Mouse (Mus musculus): ENCODE results near the gene D430041D05Rik. TPM values are rescaled to one million over a fixed set of nuclear protein-coding genes. Genes with fewer than 3 reads are reported as not detected.

The D430041D05Rik gene
- polyA plus RNA-seq, 1 experiment: 46.7 TPM

DNA sequence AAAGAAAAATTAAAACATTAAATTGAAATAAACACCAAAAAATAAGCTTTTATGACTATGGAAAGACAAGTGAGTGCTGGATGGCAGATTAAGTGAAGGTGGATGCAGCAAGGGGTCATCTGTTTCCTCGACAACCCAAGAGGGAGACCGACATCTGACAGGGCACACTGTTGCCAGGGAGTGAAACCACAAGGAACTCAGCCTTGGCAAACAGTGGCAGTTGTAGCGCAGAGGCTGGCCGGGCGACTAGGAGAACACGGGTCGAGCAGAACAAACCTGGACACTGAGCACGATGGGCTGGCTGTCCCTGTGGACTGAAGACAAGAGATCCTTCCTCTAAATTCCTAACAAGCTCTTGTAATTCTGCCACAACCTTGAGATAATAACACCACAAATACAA is 94.3 kb downstream of the D430041D05Rik start:
- no peak for TF ChIP-seq POLR2A (IDR thresholded peaks at IDR 0.05; ENCODE audit: extremely low read depth, insufficient read depth, low read length)
- no peak for TF ChIP-seq CTCF (IDR thresholded peaks at IDR 0.05; ENCODE audit: extremely low read depth, insufficient read depth, low read length)
- Histone ChIP-seq H3K4me3 (ENCODE audit: insufficient read depth, low read length) (no peak overlapping the region), H3K4me1 (ENCODE audit: control insufficient read depth, insufficient read depth, low read length) (peaks cover 20% of the 10 kb centered on the region), H3K27ac (ENCODE audit: insufficient read depth, low read length) (no peak overlapping the region)

- Histone ChIP-seq H3K4me3 (ENCODE audit: insufficient read depth, low read length) (no peak overlapping the region), H3K4me1 (ENCODE audit: control insufficient read depth, insufficient read depth, low read length) (peaks cover 8% of the 10 kb centered on the region), H3K27ac (ENCODE audit: insufficient read depth, low read length) (no peak overlapping the region)
- TF ChIP-seq POLR2A (IDR thresholded peaks at IDR 0.05; ENCODE audit: extremely low read depth, insufficient read depth, low read length): no peak
Measured at GRCm38 (mm10) chr2:104313246-104313645, 97.6 kb downstream of the D430041D05Rik start.

DNA sequence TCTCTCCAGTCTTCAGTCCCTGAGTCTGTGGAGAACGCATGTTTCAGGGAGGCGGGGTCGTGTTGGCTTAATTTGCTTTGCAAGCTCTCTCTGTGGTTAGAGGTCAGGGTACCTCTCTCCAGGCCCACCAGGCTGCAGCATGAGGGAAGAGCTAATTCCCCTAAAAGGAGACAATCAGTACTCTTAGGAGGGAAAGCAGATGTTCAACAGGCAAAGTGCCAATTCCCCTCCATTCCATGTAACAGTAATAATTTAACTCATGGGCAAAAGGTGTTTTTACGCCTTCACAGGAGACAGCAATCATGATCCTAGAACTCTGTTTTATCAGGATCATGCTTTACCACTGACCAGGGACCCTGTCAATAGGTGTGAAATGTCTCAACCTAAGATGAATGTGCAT is 103.7 kb downstream of the D430041D05Rik start:
- Histone ChIP-seq H3K4me3 (ENCODE audit: insufficient read depth, low read length) (no peak overlapping the region), H3K27ac (ENCODE audit: insufficient read depth, low read length) (no peak overlapping the region), H3K4me1 (ENCODE audit: control insufficient read depth, insufficient read depth, low read length) (peaks cover 4% of the 10 kb centered on the region)
- no peak for TF ChIP-seq CTCF (IDR thresholded peaks at IDR 0.05; ENCODE audit: extremely low read depth, insufficient read depth, low read length)
- no peak for TF ChIP-seq POLR2A (IDR thresholded peaks at IDR 0.05; ENCODE audit: extremely low read depth, insufficient read depth, low read length)

- no peak overlapping the region for H3K4me3 ChIP-seq (ENCODE audit: insufficient read depth, low read length)
- TF ChIP-seq CTCF (IDR thresholded peaks at IDR 0.05; ENCODE audit: extremely low read depth, insufficient read depth, low read length) (no peak), POLR2A (IDR thresholded peaks at IDR 0.05; ENCODE audit: extremely low read depth, insufficient read depth, low read length) (no peak)
- H3K27ac ChIP-seq (ENCODE audit: insufficient read depth, low read length): no peak overlapping the region
- peaks cover 6% of the 10 kb centered on the region for H3K4me1 ChIP-seq (ENCODE audit: control insufficient read depth, insufficient read depth, low read length)
Measured at GRCm38 (mm10) chr2:104305722-104306121, 105.1 kb downstream of the D430041D05Rik start.

- no peak for TF ChIP-seq POLR2A (IDR thresholded peaks at IDR 0.05; ENCODE audit: extremely low read depth, insufficient read depth, low read length)
- TF ChIP-seq CTCF (IDR thresholded peaks at IDR 0.05; ENCODE audit: extremely low read depth, insufficient read depth, low read length): no peak
- peaks cover 10% of the 10 kb centered on the region for H3K4me1 ChIP-seq (ENCODE audit: control insufficient read depth, insufficient read depth, low read length)
- no peak overlapping the region for H3K27ac ChIP-seq (ENCODE audit: insufficient read depth, low read length)
- H3K4me3 ChIP-seq (ENCODE audit: insufficient read depth, low read length): no peak overlapping the region
Measured at GRCm38 (mm10) chr2:104299912-104300311, 110.9 kb downstream of the D430041D05Rik start.

- Histone ChIP-seq H3K4me3 (ENCODE audit: insufficient read depth, low read length) (no peak overlapping the region), H3K27ac (ENCODE audit: insufficient read depth, low read length) (no peak overlapping the region), H3K4me1 (ENCODE audit: control insufficient read depth, insufficient read depth, low read length) (peaks cover 10% of the 10 kb centered on the region)
- TF ChIP-seq POLR2A (IDR thresholded peaks at IDR 0.05; ENCODE audit: extremely low read depth, insufficient read depth, low read length): no peak
- TF ChIP-seq CTCF (IDR thresholded peaks at IDR 0.05; ENCODE audit: extremely low read depth, insufficient read depth, low read length): no peak
Measured at GRCm38 (mm10) chr2:104299160-104299559, 111.7 kb downstream of the D430041D05Rik start.

- H3K27ac ChIP-seq (ENCODE audit: insufficient read depth, low read length): no peak overlapping the region
- TF ChIP-seq CTCF (IDR thresholded peaks at IDR 0.05; ENCODE audit: extremely low read depth, insufficient read depth, low read length): no peak
- TF ChIP-seq POLR2A (IDR thresholded peaks at IDR 0.05; ENCODE audit: extremely low read depth, insufficient read depth, low read length): no peak
- H3K4me3 ChIP-seq (ENCODE audit: insufficient read depth, low read length): no peak overlapping the region
- peaks cover 13% of the 10 kb centered on the region for H3K4me1 ChIP-seq (ENCODE audit: control insufficient read depth, insufficient read depth, low read length)
Measured at GRCm38 (mm10) chr2:104286821-104287220, 124.0 kb downstream of the D430041D05Rik start.

DNA sequence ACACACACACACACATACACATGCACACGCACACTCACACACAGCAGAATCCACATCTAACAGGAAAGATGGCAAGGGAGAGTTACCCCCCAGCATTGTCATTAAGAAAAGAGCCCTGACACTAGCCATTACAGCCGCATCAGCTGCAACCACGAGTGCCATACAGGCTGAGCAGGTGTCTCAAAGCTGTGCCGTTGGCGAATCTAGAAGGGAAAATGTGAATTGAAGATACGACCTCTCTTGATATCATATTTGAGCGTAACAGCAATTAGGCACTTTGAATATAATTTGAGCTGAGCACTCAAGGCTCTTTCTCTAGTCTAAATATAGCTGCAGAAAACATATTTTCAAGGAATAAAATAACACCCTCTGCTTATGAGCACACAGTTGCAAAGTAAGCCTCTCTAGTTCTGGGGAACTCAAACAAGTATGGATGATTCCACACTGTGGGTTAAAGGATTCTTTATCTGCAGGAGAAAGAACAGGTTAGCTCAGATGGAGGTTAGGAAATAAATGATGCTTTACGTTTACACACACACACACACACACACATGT is 127.3 kb downstream of the D430041D05Rik start:
- TF ChIP-seq CTCF (IDR thresholded peaks at IDR 0.05; ENCODE audit: extremely low read depth, insufficient read depth, low read length) (no peak), POLR2A (IDR thresholded peaks at IDR 0.05; ENCODE audit: extremely low read depth, insufficient read depth, low read length) (no peak)
- no peak overlapping the region for H3K27ac ChIP-seq (ENCODE audit: insufficient read depth, low read length)
- peaks cover 6% of the 10 kb centered on the region for H3K4me1 ChIP-seq (ENCODE audit: control insufficient read depth, insufficient read depth, low read length)
- H3K4me3 ChIP-seq (ENCODE audit: insufficient read depth, low read length): no peak overlapping the region

- Histone ChIP-seq H3K4me1 (ENCODE audit: control insufficient read depth, insufficient read depth, low read length) (peaks cover 6% of the 10 kb centered on the region), H3K27ac (ENCODE audit: insufficient read depth, low read length) (no peak overlapping the region)
Measured at GRCm38 (mm10) chr2:104282835-104283234, 128.0 kb downstream of the D430041D05Rik start.

DNA sequence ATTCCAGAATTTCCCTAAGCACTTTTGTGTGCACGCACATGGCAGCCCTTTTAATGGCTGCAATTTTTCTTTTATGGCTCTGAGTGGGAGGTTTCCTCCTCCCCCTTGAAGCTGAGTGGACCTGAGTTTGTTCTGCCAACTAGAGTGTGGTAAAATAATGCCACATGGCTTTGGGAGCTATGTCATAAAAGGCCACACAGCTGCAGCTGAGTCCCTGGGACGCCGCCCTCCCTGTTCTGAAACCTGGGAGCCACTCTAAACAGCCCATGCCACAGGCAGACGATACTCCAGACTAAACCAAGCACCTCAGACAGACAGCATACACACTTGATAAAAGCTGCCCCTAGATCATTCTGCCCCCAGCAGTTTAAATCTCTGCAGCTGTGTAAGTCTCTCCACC is 143.8 kb downstream of the D430041D05Rik start:
- H3K4me3 ChIP-seq (ENCODE audit: insufficient read depth, low read length): no peak overlapping the region
- peaks cover 4% of the 10 kb centered on the region; the same call in 1 of the 2 replicates for H3K4me1 ChIP-seq (ENCODE audit: control insufficient read depth, insufficient read depth, low read length)
- no peak overlapping the region for H3K27ac ChIP-seq (ENCODE audit: insufficient read depth, low read length)
- TF ChIP-seq POLR2A (IDR thresholded peaks at IDR 0.05; ENCODE audit: extremely low read depth, insufficient read depth, low read length) (no peak), CTCF (IDR thresholded peaks at IDR 0.05; ENCODE audit: extremely low read depth, insufficient read depth, low read length) (no peak)

More at GRCm38 (mm10) chr2:104282835-104283234, 128.0 kb downstream of the D430041D05Rik start:
- H3K4me3 ChIP-seq (ENCODE audit: insufficient read depth, low read length): no peak overlapping the region
- no peak for TF ChIP-seq POLR2A (IDR thresholded peaks at IDR 0.05; ENCODE audit: extremely low read depth, insufficient read depth, low read length)
- TF ChIP-seq CTCF (IDR thresholded peaks at IDR 0.05; ENCODE audit: extremely low read depth, insufficient read depth, low read length): no peak
